Mouse (Mus musculus) liver, postnatal 0 days (tissue): Measurements from ENCODE around the gene Hira. TPM values are rescaled to one million over a fixed set of nuclear protein-coding genes. Genes with fewer than 3 reads are reported as not detected.
"Not testable (repeated sequence)": the region's sequence is repeated elsewhere in the genome, so short reads cannot be mapped to it uniquely, and the experiment has no call there.

ENCODE experiments used
- ATAC-seq: fragments of 200-750 bp; cut with Nextera tagmentation; 2 replicates; pipeline ENCODE4 v1.8.0; 2017; ENCODE audit warnings: mild to moderate bottlenecking, moderate library complexity
- DNase-seq: peaks from one replicate; pipeline ENCODE4 v3.0.0-alpha.2; 2016
- H3K27ac ChIP-seq: fragments of 300-500 bp; sonication (generic); 2 replicates; pipeline ENCODE4 v1.5.1; 2014; ENCODE audit warnings: antibody characterized with exemption, moderate library complexity, mild to moderate bottlenecking, low read depth
- H3K27me3 ChIP-seq: fragments of 300-500 bp; sonication (generic); 2 replicates; pipeline ENCODE4 v1.6.1; 2014; ENCODE audit warnings: low read length, control low read depth, mixed read lengths; ENCODE audit not compliant: insufficient read depth
- H3K36me3 ChIP-seq: fragments of 300-500 bp; sonication (generic); replicated peaks from 2 replicates; pipeline ENCODE4 v1.6.1; 2014; ENCODE audit warnings: mild to moderate bottlenecking, control low read depth, low read length, moderate library complexity, mixed read lengths; ENCODE audit not compliant: insufficient read depth
- H3K4me1 ChIP-seq: fragments of 300-500 bp; sonication (generic); 2 replicates; pipeline ENCODE4 v1.6.1; 2014; ENCODE audit warnings: antibody characterized with exemption, mild to moderate bottlenecking, control low read depth; ENCODE audit not compliant: insufficient read depth
- H3K4me2 ChIP-seq: fragments of 300-500 bp; sonication (generic); 2 replicates; pipeline ENCODE4 v1.6.1; 2014; ENCODE audit warnings: low read depth, mild to moderate bottlenecking, low read length, moderate library complexity, mixed read lengths
- H3K4me3 ChIP-seq: fragments of 300-500 bp; sonication (generic); 2 replicates; pipeline ENCODE4 v1.5.1; 2014; ENCODE audit warnings: low read depth, low read length
- H3K9ac ChIP-seq: fragments of 300-500 bp; sonication (generic); replicated peaks from 2 replicates; pipeline ENCODE4 v1.6.1; 2014; ENCODE audit warnings: mild to moderate bottlenecking, moderate library complexity
- H3K9me3 ChIP-seq: fragments of 300-500 bp; sonication (generic); 2 replicates; pipeline ENCODE4 v1.6.1; 2016; ENCODE audit warnings: mild to moderate bottlenecking, control low read depth, low read length, mixed read lengths
- CTCF ChIP-seq: sonication (generic); IDR thresholded peaks from 2 replicates; pipeline ENCODE4 v1.5.1; 2016; ENCODE audit warnings: antibody characterized with exemption, low read depth
- EP300 ChIP-seq: IDR thresholded peaks from 2 replicates; pipeline ENCODE4 v1.6.1; 2016; ENCODE audit warnings: antibody characterized with exemption, low read depth, mild to moderate bottlenecking
- WGBS: fragments of 180-500 bp; shearing (Covaris S2); extraction: QIAGEN DNeasy Blood & Tissue Kit; methylation state at CpG from one replicate; pipeline ENCODE4 v1.1.7; 2014; ENCODE audit not compliant: insufficient replicate concordance; 5-methylcytosine and 5-hydroxymethylcytosine counted together
- polyA plus RNA-seq: library from polyadenylated mRNA; unstranded; fragments of >200 nt; fragmentation: Nextera tagmentation; extraction: Ambion mirVana; gene quantifications from 2 replicates; pipeline ENCODE4 v1.2.1, GENCODE M21; 2015

Hira gene
- polyA plus RNA-seq, 1 experiment from 2014 or later = 3.1 TPM

DNA sequence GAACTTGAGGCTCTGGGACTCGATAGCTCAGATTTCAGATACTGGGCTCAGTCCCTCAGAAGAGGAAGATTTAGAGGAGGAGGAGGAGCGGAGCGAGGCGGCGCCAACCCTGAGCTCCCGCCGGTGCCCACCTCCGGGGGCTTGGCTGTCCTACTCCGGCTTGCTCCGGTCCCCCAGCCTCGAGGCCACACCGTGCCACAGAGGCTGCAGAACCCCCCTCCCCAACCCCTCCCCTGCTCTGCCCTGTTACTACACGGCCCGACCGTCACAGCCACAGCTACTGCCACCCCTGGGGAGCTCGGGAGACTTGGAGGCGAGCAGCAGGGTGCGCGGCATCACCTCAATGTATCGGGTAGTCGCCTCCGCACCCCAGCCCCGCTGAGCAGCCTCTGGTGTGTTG is 99.5 kb downstream of the Hira start:
- no peak overlapping the region for H3K4me2 ChIP-seq
- no peak overlapping the region for H3K4me3 ChIP-seq
- ATAC-seq = no peak
- H3K4me1 ChIP-seq = no peaks in the 10 kb centered on the region
- no peak for DNase-seq
- WGBS = 72% methylated on average over 19 of the region's 23 CpGs
- TF ChIP-seq EP300 (no peak), CTCF (no peak)
- no peaks in the 10 kb centered on the region for H3K9me3 ChIP-seq
- no peak overlapping the region for H3K9ac ChIP-seq
- no peaks in the 10 kb centered on the region for H3K27me3 ChIP-seq
- no peak overlapping the region for H3K27ac ChIP-seq
- H3K36me3 ChIP-seq = peaks cover 1% of the 10 kb centered on the region; the same call in 1 of the 2 replicates

DNA sequence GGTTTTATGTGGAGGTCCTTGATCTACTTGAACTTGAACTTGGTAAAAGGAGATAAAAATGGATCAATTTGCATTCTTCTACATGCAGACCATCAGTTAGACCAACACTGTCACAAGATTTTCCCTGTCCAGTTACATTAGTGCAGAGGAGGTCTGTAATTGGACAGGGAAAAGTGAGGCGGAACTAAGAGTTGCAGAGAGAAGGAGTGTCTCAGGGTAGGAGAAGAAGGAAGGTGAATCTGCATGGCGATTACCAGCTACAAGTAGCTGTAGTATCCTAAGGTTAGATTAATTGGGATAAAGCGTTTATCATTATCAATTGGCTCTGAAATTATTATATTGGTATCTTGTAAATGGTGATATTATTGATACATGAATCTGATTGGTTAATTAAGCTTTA is 109.5 kb downstream of the Hira start:
- Histone ChIP-seq H3K27me3 (no peaks in the 10 kb centered on the region), H3K36me3 (no peaks in the 10 kb centered on the region), H3K9ac (no peak overlapping the region), H3K9me3 (no peaks in the 10 kb centered on the region), H3K4me3 (no peak overlapping the region), H3K4me1 (no peaks in the 10 kb centered on the region), H3K27ac (no peak overlapping the region), H3K4me2 (no peak overlapping the region)
- ATAC-seq (no peak), DNase-seq (no peak)
- TF ChIP-seq CTCF (no peak), EP300 (no peak)
- WGBS = 80% methylated on average over 3 of the region's 3 CpGs

DNA sequence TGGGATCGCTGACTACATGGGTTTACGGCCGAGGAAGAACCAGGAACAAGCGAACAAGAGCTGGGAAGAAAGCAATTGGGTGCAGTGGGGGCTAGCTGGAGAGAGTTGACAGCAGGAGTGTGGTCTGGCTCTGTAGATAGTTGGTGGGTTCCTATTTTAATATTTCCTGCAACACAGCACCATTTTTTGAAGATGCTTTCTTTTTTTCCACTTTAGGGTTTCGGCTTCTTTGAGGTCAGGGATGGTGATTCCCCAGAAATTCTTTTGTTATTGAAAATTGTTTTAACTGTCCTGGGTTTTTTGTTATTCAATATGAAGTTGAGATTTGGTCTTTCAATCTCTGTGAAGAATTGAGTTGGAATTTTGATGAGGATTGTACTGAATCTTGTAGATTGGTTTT is 110.0 kb downstream of the Hira start:
- no peak overlapping the region for H3K9ac ChIP-seq
- WGBS = 84% methylated on average over 5 of the region's 5 CpGs
- no peaks in the 10 kb centered on the region for H3K4me1 ChIP-seq

GRCm38 (mm10) chr16:19002610-19003389 is 126.0 kb downstream of the Hira start:
- H3K4me3 ChIP-seq, H3K9me3 ChIP-seq, H3K27ac ChIP-seq, H3K4me1 ChIP-seq, H3K4me2 ChIP-seq, H3K27me3 ChIP-seq, H3K36me3 ChIP-seq, H3K9ac ChIP-seq: not testable (repeated sequence)
- WGBS = 37% methylated on average over 2 of the region's 2 CpGs
- DNase-seq (peak; percentile 34), ATAC-seq (peak; percentile 25; the same call in 1 of the 2 replicates)
- TF ChIP-seq CTCF = peak; percentile 71

More for the DNA sequence above, 110.0 kb downstream of the Hira start:
- TF ChIP-seq EP300 = no peak
- no peak for TF ChIP-seq CTCF
- ATAC-seq (no peak), DNase-seq (no peak)
- no peak overlapping the region for H3K4me3 ChIP-seq
- no peaks in the 10 kb centered on the region for H3K9me3 ChIP-seq
- no peaks in the 10 kb centered on the region for H3K36me3 ChIP-seq
- no peak overlapping the region for H3K27ac ChIP-seq
- no peak overlapping the region for H3K4me2 ChIP-seq
- H3K27me3 ChIP-seq = no peaks in the 10 kb centered on the region

DNA sequence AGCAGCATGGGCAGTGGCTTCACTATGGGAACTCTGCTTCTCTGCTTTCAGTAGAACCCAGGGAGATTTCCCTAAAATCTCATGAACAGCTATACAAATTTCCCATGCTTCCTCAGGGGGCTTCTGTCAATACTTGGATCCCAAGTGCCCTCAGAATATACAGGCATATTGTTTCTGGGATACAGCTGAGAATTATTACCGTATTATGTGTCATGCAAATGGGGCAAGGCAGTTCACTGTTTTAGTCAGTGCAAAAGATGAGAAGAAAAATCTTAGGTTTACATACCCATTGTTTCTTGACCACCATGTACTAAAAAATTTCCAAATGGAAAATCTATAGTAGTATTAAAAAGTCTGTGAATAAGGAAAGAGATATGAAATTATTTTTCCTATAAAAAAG is 126.9 kb downstream of the Hira start:
- WGBS = 68% methylated on average over 1 of the region's 1 CpGs
- Histone ChIP-seq H3K9me3 (no peaks in the 10 kb centered on the region), H3K27me3 (no peaks in the 10 kb centered on the region), H3K9ac (no peak overlapping the region), H3K4me1 (no peaks in the 10 kb centered on the region), H3K36me3 (no peaks in the 10 kb centered on the region), H3K27ac (no peak overlapping the region), H3K4me2 (no peak overlapping the region), H3K4me3 (no peak overlapping the region)
- no peak for TF ChIP-seq CTCF
- no peak for TF ChIP-seq EP300
- DNase-seq (no peak), ATAC-seq (no peak)

DNA sequence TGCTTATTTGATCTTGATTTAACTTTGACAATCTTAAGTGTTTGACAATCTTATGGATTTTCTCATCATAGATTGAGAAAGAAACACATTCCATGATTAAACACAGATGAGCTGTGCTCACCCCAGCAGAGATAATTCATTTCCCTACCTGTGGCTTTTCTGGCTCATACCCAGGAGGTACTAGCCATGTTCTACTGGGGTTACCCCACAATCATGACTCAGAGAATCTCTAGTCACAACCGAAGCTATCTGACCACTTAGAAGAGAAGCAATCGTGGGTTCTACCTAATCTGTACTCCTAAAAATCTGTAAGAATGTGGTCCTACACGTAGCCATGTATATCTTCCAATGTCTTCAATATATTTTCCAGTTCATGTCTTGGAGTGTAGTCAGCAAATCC is 128.5 kb downstream of the Hira start:
- Histone ChIP-seq H3K36me3 (no peaks in the 10 kb centered on the region), H3K9ac (no peak overlapping the region), H3K27ac (no peak overlapping the region), H3K4me3 (no peak overlapping the region), H3K4me1 (no peaks in the 10 kb centered on the region), H3K4me2 (no peak overlapping the region), H3K27me3 (no peaks in the 10 kb centered on the region), H3K9me3 (no peaks in the 10 kb centered on the region)
- TF ChIP-seq EP300 (no peak), CTCF (no peak)
- DNase-seq (no peak), ATAC-seq (no peak)
- WGBS = 55% methylated on average over 3 of the region's 3 CpGs
